Mouse (Mus musculus) gastrocnemius, adult 2 months (tissue): ENCODE results near the gene Wars. TPM values are rescaled to one million over a fixed set of nuclear protein-coding genes. Genes with fewer than 3 reads are reported as not detected.

Experiments
- DNase-seq: peaks from one replicate; pipeline ENCODE4 v3.0.0; 2022
- H3K27ac ChIP-seq: fragments of 200-600 bp; 2 replicates; pipeline ENCODE4 v1.8.1; 2022; ENCODE audit warnings: mild to moderate bottlenecking
- H3K4me3 ChIP-seq: fragments of 200-600 bp; 2 replicates; pipeline ENCODE4 v1.8.1; 2022; ENCODE audit warnings: mild to moderate bottlenecking, moderate library complexity
- CTCF ChIP-seq: fragments of 200-600 bp; IDR thresholded peaks from 2 replicates; pipeline ENCODE4 v1.8.1; 2022; ENCODE audit warnings: antibody characterized with exemption, mild to moderate bottlenecking, moderate library complexity
- intact Hi-C: fragments of 180-260 bp; cut with DNase I; formaldehyde crosslinking; loops from one replicate; pipeline ENCODE4 v1.15.1; 2025
- microRNA-seq: library from miRNA; unstranded; fragments of <30 nt; microRNA quantifications from one replicate; pipeline ENCODE4 v1.2.0, GENCODE M21; 2021
- total RNA-seq, 2 experiments: library from RNA; stranded (reverse); gene quantifications; 2 replicates each; pipeline ENCODE4 v1.2.3; 2021

The Wars gene
- total RNA-seq, 2 experiments from 2014 or later = 28.4 to 29.1 TPM

- no peak for DNase-seq
These were observed 66.9 kb downstream of the Wars start for GRCm38 (mm10) chr12:108826958-108827535.

GRCm38 (mm10) chr12:108826282-108826957 lies 67.6 kb downstream of the Wars start:
- intact Hi-C loops = no loop called here
- TF ChIP-seq CTCF = no peak
- H3K4me3 ChIP-seq = no peak overlapping the region
- no peak for DNase-seq
- no peak overlapping the region for H3K27ac ChIP-seq

More at GRCm38 (mm10) chr12:108826958-108827535, 66.9 kb downstream of the Wars start:
- no peak for TF ChIP-seq CTCF
- Histone ChIP-seq H3K4me3 (no peak overlapping the region), H3K27ac (no peak overlapping the region)
- intact Hi-C loops = no loop called here

DNA sequence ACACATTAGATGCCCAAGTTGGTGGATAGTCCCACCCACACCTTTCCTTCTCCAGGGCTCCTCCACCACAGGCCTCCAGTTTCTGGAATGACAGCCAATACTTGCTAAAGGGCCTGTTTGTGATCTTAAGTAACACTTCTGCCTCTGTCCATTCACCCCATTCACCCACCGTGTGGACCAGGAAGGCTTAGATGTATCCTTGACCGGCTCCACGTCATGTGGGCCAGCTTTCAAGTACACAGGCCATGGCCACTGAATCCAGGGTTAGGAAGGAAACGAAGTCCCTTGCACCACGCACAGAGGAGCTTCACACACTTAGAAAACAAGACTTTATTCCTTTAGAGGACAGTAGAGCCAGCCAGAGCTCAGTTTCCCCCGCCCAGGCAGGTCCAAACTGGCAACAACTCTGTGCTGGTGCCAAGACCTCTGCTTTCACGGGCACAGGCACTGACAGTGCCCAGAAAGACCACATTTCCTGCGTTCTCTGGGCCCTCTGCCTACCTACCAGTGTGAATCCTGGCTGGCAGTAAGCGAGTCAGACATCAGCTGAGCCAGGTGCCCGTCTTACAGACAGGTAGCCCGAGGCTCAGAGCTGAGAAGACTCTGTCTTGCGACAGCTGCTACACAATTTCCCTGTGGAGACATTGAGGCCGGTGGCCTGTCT lies 68.3 kb downstream of the Wars start:
- TF ChIP-seq CTCF = no peak
- Histone ChIP-seq H3K4me3 (no peak overlapping the region), H3K27ac (no peak overlapping the region)
- intact Hi-C loops = no loop called here
- no peak for DNase-seq

DNA sequence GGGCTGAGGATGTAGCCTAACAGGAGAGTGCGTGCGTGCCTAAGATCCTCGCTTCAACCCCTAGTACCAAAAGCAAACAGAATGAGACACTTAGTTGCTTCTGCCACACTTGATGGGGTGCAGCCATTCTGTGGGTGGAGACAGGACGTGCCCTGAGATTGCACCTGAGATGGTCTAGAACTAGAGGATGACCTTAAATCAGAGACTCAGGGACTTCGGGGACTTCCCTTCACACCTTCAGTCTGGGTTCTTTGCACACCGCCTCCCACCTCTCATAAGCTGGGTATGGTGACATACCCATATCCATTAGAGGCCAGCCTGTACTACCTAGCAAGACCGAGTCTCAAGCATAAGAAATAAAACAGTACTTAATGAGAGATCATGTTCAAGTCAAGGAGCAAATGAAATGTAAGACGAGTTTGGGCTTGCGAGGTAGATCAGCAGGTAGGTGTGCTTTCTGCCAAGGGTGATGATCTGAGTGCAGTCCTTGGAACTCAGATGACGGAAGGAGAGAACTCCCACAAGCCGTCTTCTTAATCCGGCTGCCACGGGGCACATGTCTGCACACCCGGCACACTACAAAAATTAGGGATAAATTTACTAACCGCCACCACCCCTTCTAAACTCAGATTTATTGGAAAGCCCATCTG lies 69.6 kb downstream of the Wars start:
- TF ChIP-seq CTCF = no peak
- Histone ChIP-seq H3K4me3 (no peak overlapping the region), H3K27ac (peak overlapping the region; percentile 68)
- intact Hi-C loops = no loop called here
- DNase-seq = no peak

DNA sequence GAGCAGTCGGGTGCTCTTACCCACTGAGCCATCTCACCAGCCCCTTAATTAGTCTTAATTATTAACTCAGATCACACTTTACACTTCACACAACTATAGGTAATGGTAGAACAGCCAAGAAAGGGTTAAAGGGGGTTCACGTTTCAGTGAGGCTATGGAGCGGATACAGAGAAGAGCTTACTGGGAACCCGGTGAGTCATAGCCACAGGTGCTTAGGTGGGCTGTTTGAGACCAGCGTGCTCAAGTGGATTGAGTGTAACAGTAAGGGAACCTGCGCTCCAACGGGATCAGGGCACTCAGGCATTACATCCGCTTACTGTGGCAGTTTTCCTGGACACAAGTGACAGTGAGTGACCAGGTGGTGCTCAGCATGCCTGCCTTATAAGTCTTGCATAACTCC lies 70.9 kb downstream of the Wars start:
- TF ChIP-seq CTCF = no peak
- peak; percentile 8 for DNase-seq
- Histone ChIP-seq H3K4me3 (no peak overlapping the region), H3K27ac (no peak overlapping the region)
- intact Hi-C loops = no loop called here

- DNase-seq = peak; percentile 44
- peak overlapping the region; percentile 16; the same call in 1 of the 2 replicates for H3K27ac ChIP-seq
- no peak for TF ChIP-seq CTCF
- intact Hi-C loops = no loop called here
- H3K4me3 ChIP-seq = no peak overlapping the region
These were observed 73.5 kb downstream of the Wars start for GRCm38 (mm10) chr12:108820461-108820860.

GRCm38 (mm10) chr12:108816569-108816968 lies 77.4 kb downstream of the Wars start:
- no peak for TF ChIP-seq CTCF
- DNase-seq = no peak
- no peak overlapping the region for H3K4me3 ChIP-seq
- intact Hi-C loops = no loop called here
- H3K27ac ChIP-seq = no peak overlapping the region

- intact Hi-C loops = loop anchor here (5.0 kb wide), 1 partner anchor 83 kb away; no protein-coding TSS in a partner anchor
- Histone ChIP-seq H3K27ac (no peak overlapping the region), H3K4me3 (no peak overlapping the region)
- no peak for DNase-seq
- no peak for TF ChIP-seq CTCF
These were observed 79.5 kb downstream of the Wars start for GRCm38 (mm10) chr12:108814470-108814869.

GRCm38 (mm10) chr12:108812463-108812862 lies 81.5 kb downstream of the Wars start:
- intact Hi-C loops = loop anchor here (5.0 kb wide), 1 partner anchor 85 kb away; no protein-coding TSS in a partner anchor
- DNase-seq = no peak
- Histone ChIP-seq H3K27ac (no peak overlapping the region), H3K4me3 (no peak overlapping the region)
- no peak for TF ChIP-seq CTCF

- intact Hi-C loops = loop anchor here (5.0 kb wide), 1 partner anchor 86 kb away; no protein-coding TSS in a partner anchor
- peak overlapping the region; percentile 66 for H3K27ac ChIP-seq
- DNase-seq = peak; percentile 42
- no peak overlapping the region for H3K4me3 ChIP-seq
- peak; percentile 88 for TF ChIP-seq CTCF
These were observed 82.8 kb downstream of the Wars start for GRCm38 (mm10) chr12:108811133-108811532.

DNA sequence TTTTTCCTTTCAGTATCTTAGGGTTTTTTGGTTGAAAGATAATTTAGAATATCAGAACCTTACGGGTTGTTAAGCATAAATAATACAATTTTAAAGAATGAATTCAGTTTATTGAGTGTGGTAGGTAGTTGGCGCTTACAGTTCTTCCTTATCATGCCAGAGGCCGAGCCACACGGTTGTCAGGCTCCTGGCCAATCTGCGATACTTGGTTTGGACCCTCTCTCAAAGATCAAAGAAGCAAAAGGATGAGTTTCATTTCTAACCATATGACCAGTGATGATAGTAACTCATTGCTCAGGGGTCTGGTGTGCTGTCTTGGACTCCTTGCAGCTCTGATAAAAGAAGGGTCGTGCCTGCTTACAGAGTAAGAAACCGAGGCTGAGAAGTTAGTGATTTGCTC lies 83.7 kb downstream of the Wars start:
- Histone ChIP-seq H3K4me3 (no peak overlapping the region), H3K27ac (0 out of 2 replicates have a peak overlapping the region, but pooled peaks have one; percentile 66)
- no peak for TF ChIP-seq CTCF
- intact Hi-C loops = loop anchor here (5.0 kb wide), 1 partner anchor 87 kb away; no protein-coding TSS in a partner anchor
- DNase-seq = no peak

Small RNA genes lying within 50 kb of the gene (microRNA-seq; reads per million reads assigned to microRNA genes)
- 70.1 reads per million, percentile 37 among the genes with 10 or more reads in this experiment for gene Mir345

Other genes starting within 250 kb of the Wars start
- not detected for gene Degs2, start 191.9 kb downstream of the Wars start, total RNA-seq
- 10 to 100 TPM; 33.4 to 35.6 TPM for gene Yy1, start 101.2 kb downstream of the Wars start, total RNA-seq
- 10 to 100 TPM; 11.9 to 12.1 TPM for gene Slc25a29, start 58.3 kb downstream of the Wars start, total RNA-seq
- gene Slc25a47, start 58.1 kb downstream of the Wars start, total RNA-seq = 1 to 10 TPM; 7.7 to 8.8 TPM
- 1 to 10 TPM; 2.5 to 5.3 TPM for gene Wdr25, start 543 bp downstream of the Wars start, total RNA-seq
- under 1 TPM in 1 of 2 experiments, not detected in 1; 0.45 TPM for gene Begain, start 174.0 kb upstream of the Wars start, total RNA-seq